Mouse (Mus musculus) ES-E14 (cell line): ENCODE measurements at regions not wholly inside any gene's neighbourhood (a gene's known extent, or its start where the extent isn't known, plus 50 kb on each side); places are given as distances from the start of the nearest gene placed in this dataset.

Experiments used
- DNase-seq: peaks from one replicate; pipeline ENCODE4 v3.0.0-alpha.2; 2013; ENCODE audit warnings: low read depth, low spot score
- H3K27ac ChIP-seq: 2 replicates; pipeline ENCODE4 v1.5.1; 2012; ENCODE audit warnings: low read depth, mild to moderate bottlenecking, low read length, moderate library complexity, mixed read lengths; ENCODE audit not compliant: poor library complexity, insufficient read depth, severe bottlenecking
- H3K36me3 ChIP-seq: 2 replicates; pipeline ENCODE4 v1.6.1; 2012; ENCODE audit warnings: mild to moderate bottlenecking, low read length, moderate library complexity, mixed read lengths; ENCODE audit not compliant: control insufficient read depth, poor library complexity, insufficient read depth, severe bottlenecking
- H3K4me1 ChIP-seq, 2 experiments: fragments of 150-350 bp in 1 of 2; sonication (generic) in 1 of 2; 2 replicates each; pipeline ENCODE4 v1.6.1; 2012; ENCODE audit warnings: low read length in 2 of 2, mild to moderate bottlenecking in 1 of 2, mixed read lengths in 1 of 2; ENCODE audit not compliant: control insufficient read depth in 2 of 2, insufficient read depth in 2 of 2, poor library complexity in 1 of 2
- H3K4me3 ChIP-seq, 2 experiments: fragments of 150-350 bp in 1 of 2; sonication (generic) in 1 of 2; 2 replicates each; pipeline ENCODE4 v1.5.1; 2012; ENCODE audit warnings: low read length in 2 of 2, low read depth in 1 of 2, mild to moderate bottlenecking in 1 of 2, mixed read lengths in 1 of 2; ENCODE audit not compliant: insufficient read depth in 1 of 2, poor library complexity in 1 of 2, severe bottlenecking in 1 of 2
- H3K9ac ChIP-seq: 2 replicates; pipeline ENCODE4 v1.6.1; 2012; ENCODE audit warnings: low read depth, mild to moderate bottlenecking, low read length, mixed read lengths; ENCODE audit not compliant: poor library complexity, insufficient read depth, severe bottlenecking
- H3K9me3 ChIP-seq: fragments of 150-350 bp; sonication (generic); 2 replicates; pipeline ENCODE4 v1.6.1; 2012; ENCODE audit warnings: low read depth, mild to moderate bottlenecking, low read length; ENCODE audit not compliant: control insufficient read depth, insufficient read depth
- CHD2 ChIP-seq: IDR thresholded peaks from 2 replicates; pipeline ENCODE4 v1.6.1; 2014; ENCODE audit warnings: mild to moderate bottlenecking, low read depth, low read length, inconsistent platforms
- HCFC1 ChIP-seq: IDR thresholded peaks from 2 replicates; pipeline ENCODE4 v1.6.1; 2012; ENCODE audit warnings: low read length, inconsistent platforms, borderline replicate concordance; ENCODE audit not compliant: insufficient read depth
- MAFK ChIP-seq: IDR thresholded peaks from 2 replicates; pipeline ENCODE4 v1.6.1; 2014; ENCODE audit warnings: mild to moderate bottlenecking, low read depth, low read length, inconsistent platforms; ENCODE audit not compliant: insufficient read depth
- ZC3H11A ChIP-seq: IDR thresholded peaks from 2 replicates; pipeline ENCODE4 v1.6.1; 2012; ENCODE audit warnings: low read depth, mild to moderate bottlenecking, inconsistent platforms, low read length, borderline replicate concordance
- ZNF384 ChIP-seq: IDR thresholded peaks from 2 replicates; pipeline ENCODE4 v1.6.1; 2012; ENCODE audit warnings: low read depth, low read length, inconsistent platforms
- in situ Hi-C, 2 experiments: fragments of 600-800 bp; cut with MboI; formaldehyde crosslinking; loops; one replicate each; pipeline ENCODE4 v1.15.1; 2025; ENCODE audit warnings: low sequenced_read_pairs in 2 of 2, inconsistent platforms in 1 of 2; ENCODE audit not compliant: unreplicated experiment in 2 of 2

DNA sequence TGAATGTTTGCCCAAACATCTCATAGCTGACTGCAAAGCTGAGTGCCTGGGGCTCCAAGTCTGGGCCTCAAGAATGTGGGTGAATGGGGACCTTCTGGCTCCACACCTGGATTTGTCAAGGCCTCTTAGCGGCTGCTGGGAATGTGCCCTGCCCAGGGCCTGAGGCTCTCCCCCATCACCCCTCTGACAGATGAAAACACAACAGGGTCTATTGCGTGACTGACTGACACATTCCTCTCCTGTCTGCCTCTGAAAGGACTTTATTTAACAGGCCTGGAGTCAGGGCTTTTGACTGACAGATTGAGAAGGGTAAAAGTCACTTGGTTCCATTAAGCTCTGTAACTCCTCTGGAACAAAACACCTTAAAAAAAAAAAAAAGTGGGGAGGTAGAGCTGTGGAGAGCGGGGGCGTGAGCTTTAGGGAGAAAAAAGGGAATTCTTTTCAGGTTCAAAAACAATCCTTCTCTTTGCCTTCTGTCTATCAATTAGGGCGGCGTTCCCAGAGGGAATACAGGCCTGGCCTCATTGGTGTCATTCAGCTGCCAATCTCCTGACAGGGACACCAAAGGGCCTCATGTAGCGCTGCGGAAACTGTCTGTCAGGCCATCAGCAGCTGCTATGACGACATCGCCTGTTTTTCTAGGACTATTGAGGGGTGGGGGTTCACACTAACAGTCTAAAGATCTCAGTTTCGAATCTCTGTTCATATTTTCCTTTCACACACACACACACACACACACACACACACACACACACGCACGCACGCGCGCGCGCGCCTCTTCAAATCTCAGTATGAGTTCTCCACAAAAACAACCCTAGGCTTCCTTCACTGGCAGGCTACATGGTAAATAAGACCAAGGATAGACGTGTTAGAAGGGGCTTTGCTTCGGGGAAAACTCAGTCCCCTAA, 355.4 kb upstream of the Nfe2l3 start:
- peak overlapping the region in 1 of 2 experiments; percentile 1; a peak in 2 of 4 replicates for H3K4me3 ChIP-seq
- DNase-seq: peak; percentile 20
- H3K27ac ChIP-seq: no peak overlapping the region
- H3K36me3 ChIP-seq: no peaks in the 10 kb centered on the region
- TF ChIP-seq ZNF384 (peak; percentile 78), ZC3H11A (no peak)
- in situ Hi-C loops: no loop called here
- H3K9ac ChIP-seq: no peak overlapping the region
- peaks cover 0 to 2% of the 10 kb centered on the region in 2 experiments; a peak in 1 of 4 replicates for H3K4me1 ChIP-seq
- H3K9me3 ChIP-seq: no peaks in the 10 kb centered on the region

DNA sequence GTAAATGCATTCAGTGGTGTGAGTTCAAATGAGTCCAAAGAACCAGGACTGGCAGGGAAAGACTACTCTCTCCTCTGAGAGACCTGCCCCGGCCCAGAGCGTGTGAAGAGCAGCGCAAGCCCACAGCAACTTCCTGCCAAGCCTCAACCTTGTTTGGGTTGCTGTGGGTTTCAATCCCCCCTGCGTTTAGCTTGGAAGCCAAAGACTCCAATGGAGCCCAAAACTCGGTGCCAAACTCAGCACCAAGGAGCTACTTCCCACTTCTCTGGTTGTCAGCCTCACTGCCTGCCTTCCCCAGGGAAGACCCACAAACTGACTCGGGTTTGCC, 354.7 kb upstream of the Nfe2l3 start:
- Histone ChIP-seq H3K9ac (no peak overlapping the region), H3K4me1 (peaks cover 0 to 2% of the 10 kb centered on the region in 2 experiments; a peak in 1 of 4 replicates), H3K36me3 (no peaks in the 10 kb centered on the region), H3K27ac (no peak overlapping the region), H3K9me3 (no peaks in the 10 kb centered on the region), H3K4me3 (peak overlapping the region in 1 of 2 experiments; percentile 1; a peak in 1 of 4 replicates)
- TF ChIP-seq MAFK (no peak), ZNF384 (no peak), HCFC1 (no peak), ZC3H11A (no peak), CHD2 (no peak)
- peak; percentile 9 for DNase-seq
- in situ Hi-C loops: no loop called here

DNA sequence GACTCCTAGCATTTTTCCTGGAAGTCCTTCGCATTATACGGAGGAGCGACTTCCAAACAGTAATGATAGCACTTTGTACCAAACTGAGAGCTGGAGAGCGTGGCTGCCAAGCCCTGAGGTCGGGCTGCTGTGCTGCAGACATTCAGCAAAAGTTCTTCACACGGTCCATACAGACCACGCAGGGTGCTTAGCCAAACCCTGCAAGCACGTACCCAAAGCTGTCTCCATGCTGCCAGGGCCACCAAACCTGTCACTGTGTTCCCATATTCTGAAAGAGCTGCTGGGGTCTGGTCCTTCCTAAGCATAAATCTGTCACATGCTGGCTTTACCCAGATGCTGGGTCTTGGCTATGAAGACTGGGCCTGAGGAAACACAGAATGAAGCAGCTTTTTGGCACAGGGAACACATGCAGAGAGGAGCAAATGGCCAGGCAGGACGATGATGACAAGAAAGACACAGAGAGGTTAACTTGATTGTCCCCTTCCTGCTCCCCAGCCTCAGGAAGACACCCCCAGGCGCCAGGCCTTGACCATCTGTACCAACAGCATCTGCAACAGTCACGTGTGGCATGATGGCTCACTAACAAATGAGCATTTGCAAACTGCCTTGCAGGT, 354.0 kb upstream of the Nfe2l3 start:
- no peak for DNase-seq
- no peaks in the 10 kb centered on the region for H3K9me3 ChIP-seq
- H3K4me3 ChIP-seq: no peak overlapping the region
- in situ Hi-C loops: no loop called here
- H3K9ac ChIP-seq: no peak overlapping the region
- no peak overlapping the region for H3K27ac ChIP-seq
- TF ChIP-seq ZNF384: no peak
- no peak for TF ChIP-seq HCFC1
- no peak for TF ChIP-seq ZC3H11A
- no peak for TF ChIP-seq CHD2
- TF ChIP-seq MAFK: no peak
- H3K4me1 ChIP-seq: peaks cover 0 to 2% of the 10 kb centered on the region in 2 experiments; a peak in 1 of 4 replicates
- H3K36me3 ChIP-seq: no peaks in the 10 kb centered on the region

DNA sequence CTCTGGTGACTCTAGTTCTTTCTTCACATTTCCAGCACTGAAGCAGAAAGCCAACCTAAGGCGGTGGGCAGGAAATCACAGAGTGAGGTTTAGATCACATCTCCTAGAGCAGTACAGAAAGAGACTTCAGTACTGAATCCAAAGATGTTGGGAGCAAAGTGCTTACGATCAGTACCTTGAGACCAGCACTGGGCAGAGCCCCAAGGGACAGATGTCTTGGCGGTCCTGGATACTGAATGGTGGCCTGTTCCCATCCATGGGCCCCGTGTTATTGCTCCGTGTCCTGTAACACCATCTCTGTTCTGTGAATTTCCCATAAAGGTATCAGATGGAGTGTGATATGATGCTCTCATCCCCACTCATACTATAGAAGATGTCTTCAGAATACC, 353.5 kb upstream of the Nfe2l3 start:
- no peaks in the 10 kb centered on the region for H3K36me3 ChIP-seq
- no peak overlapping the region for H3K4me3 ChIP-seq
- in situ Hi-C loops: no loop called here
- TF ChIP-seq CHD2: no peak
- no peak for TF ChIP-seq HCFC1
- TF ChIP-seq ZC3H11A: no peak
- TF ChIP-seq MAFK: no peak
- TF ChIP-seq ZNF384: no peak
- H3K4me1 ChIP-seq: peaks cover 0 to 2% of the 10 kb centered on the region in 2 experiments; a peak in 1 of 4 replicates
- H3K9ac ChIP-seq: no peak overlapping the region
- DNase-seq: no peak
- H3K9me3 ChIP-seq: no peaks in the 10 kb centered on the region
- H3K27ac ChIP-seq: no peak overlapping the region
